Mouse (Mus musculus): ENCODE measurements at regions not wholly inside any gene's neighbourhood (a gene's known extent, or its start where the extent isn't known, plus 50 kb on each side); places are given as distances from the start of the nearest gene placed in this dataset.

GRCm38 (mm10) chr3:36810528-36810927, 52.4 kb upstream of the 4932438A13Rik start:
- 86% methylated on average over 5 of the region's 5 CpGs for WGBS
- DNase-seq (ENCODE audit: low spot score): no peak
- H3K27me3 ChIP-seq (replicated peaks; ENCODE audit: low read depth, poor library complexity, severe bottlenecking): no peaks in the 10 kb centered on the region
- H3K27ac ChIP-seq (replicated peaks): no peak overlapping the region
- no peak overlapping the region for H3K4me3 ChIP-seq
- H3K4me1 ChIP-seq: no peaks in the 10 kb centered on the region
- H3K36me3 ChIP-seq (replicated peaks): no peaks in the 10 kb centered on the region
- H3K9me3 ChIP-seq: no peaks in the 10 kb centered on the region

Data from embryonic facial prominence, embryonic 10.5 days (tissue).